Mouse (Mus musculus) natural killer cell, adult 2 months (primary cell): ENCODE results near the gene Chd2.
"Not testable (repeated sequence)": the region's sequence is repeated elsewhere in the genome, so short reads cannot be mapped to it uniquely, and the experiment has no call there.

Source experiments
- DNase-seq, 2 experiments: peaks; one replicate each; pipeline ENCODE4 v3.0.0; 2022; ENCODE audit warnings: low spot score in 2 of 2

Gene Chd2

GRCm38 (mm10) chr7:73541412-73542130 lies at the start of gene Chd2:
Chd2 (minus strand) TSS chr7:73541830.
- DNase-seq = peak; percentile 81 to 83

DNA sequence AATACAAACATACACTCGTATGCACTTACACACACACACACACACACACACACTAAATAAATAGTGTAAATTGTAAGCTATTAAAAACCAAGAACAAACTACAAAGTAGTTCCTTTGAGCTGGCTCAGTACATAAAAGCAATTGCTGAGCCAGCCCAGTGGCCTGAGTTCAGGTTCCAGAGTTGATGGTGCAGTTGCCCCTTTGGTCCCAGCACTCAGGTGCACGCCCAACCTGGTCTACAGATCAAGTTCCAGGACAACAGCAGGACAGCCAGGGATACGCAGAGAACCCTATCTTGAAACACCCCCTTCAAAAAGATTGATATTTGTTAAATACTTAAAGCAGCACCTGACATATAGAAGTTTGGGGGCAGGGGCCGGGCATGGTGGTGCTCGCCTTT lies 49.1 kb upstream of the Chd2 start:
- DNase-seq = no peak

- no peak for DNase-seq
Observed at GRCm38 (mm10) chr7:73589208-73589771, 47.7 kb upstream of the Chd2 start.

DNA sequence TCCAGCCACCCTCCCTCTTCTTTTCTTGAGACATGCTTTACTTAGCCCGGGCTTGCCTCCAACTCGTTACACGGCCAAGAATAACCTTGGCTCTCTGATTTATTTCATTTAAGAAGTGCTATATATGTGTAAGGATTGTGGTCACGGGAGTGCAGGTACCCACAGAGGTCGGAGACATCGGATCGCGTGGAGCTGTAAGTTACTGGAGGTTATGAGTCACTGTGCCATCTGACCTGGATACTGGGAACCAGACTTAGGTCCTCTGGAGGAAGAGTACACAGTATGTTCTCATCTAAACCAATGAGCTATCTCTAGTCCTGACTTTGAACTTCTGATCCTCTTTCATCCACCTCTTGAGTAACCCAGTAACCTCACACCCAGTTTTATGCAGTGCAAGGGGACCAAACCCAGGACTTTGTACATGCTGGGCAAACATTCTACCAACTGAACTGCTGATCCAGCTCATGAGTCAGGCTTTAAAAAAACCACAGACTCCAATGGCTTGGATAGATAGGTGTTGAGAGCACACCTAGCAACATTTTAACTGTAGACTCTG lies 46.8 kb upstream of the Chd2 start:
- no peak for DNase-seq

DNA sequence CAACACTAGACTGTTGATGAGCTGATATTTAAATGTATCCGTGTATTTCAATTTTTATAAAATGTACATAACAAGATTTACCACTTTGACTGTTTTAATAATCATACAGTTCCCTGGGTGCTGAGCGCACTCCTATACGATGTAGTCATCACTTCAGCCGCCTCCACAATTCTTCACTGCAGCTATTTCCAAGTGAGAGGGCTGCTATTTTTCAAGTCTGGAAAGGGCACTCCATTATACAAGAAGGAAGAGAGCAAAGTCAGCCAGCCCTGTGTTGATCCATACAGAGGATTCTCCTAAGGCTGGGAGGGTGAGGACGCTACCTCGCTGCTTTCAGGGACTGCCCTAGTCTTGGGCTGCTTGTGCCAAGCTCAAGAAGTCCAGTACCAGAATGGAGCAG lies 45.1 kb upstream of the Chd2 start:
- DNase-seq = no peak

DNA sequence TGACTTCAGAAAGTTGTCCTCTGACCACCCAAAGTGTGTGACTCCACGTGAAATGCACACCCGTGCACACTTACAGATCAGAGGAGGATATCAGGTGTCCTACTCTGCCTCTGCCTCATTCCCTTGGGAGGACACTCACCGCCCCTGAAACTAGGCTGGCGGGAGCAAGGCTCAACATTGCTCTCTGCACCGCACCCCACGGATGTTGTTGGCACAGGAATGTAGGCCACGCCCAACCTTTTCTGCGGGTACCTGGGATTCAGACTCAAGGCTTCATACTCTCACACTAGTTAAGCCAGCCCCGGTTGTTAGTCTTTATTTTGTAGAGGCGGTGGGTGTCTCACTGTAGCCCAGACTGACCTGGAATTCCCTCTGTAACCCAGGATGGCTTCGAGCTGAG lies 44.6 kb upstream of the Chd2 start:
- no peak for DNase-seq

- DNase-seq = no peak
Observed at GRCm38 (mm10) chr7:73585114-73586032, 43.7 kb upstream of the Chd2 start.

GRCm38 (mm10) chr7:73584009-73584995 lies 42.7 kb upstream of the Chd2 start:
- peak; percentile 76 to 79 for DNase-seq

- DNase-seq = peak; percentile 64 to 77
Observed at GRCm38 (mm10) chr7:73583400-73583799, 41.8 kb upstream of the Chd2 start.

DNA sequence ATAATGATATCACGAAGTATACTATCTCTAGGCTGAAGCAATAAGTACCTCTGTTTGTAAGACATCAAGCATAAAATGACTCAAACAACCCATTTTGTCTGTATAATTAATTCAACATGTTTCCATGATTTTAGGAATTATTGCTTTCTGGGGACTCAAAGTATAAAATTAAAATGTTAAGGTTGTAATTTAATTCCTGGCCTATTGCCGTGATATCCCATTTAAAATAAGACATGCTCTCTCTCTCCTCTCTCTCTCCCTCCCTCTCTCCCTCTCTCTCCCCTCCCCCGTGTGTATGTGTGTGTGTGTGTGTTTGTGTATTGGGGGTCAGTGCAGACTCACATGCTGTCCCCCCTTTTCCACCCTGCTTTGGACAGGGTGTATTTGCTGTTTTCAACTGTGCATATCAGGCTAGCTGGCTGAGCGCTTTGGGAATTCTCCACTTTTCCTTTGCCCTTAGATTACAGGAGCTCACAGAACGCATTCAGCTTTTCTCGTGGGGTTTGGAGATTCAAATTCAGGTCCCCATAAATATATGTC lies 40.3 kb upstream of the Chd2 start:
- DNase-seq = no peak

DNA sequence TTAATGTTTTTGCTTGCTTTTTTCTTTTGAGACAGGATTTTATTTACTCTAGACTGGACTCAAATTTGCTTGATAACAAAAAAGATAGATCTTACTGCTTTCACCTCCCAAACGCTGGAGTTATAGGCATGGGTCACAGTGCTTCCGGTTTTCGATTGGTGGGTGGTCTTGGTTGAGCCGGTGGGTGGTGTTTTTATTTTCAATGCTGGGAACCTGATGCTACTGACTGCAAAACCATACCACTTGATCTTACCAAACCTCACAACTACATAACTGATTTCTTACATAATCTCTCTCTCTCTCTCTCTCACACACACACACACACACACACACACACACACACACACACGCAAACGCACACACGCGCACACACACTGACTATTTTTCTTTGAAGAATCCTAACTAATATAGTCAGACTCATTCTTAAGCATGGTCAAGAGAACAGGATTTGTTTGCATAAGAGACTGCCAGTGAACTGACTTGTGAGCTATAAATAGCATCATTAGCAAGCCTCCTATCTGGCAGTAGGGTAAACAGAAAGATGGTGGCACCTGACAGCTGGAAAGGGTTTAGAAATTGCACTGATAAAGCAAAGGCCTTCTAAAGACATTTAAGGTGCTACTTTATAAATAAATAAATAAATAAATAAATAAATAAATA lies 37.6 kb upstream of the Chd2 start:
- no peak for DNase-seq

GRCm38 (mm10) chr7:73577888-73578421 lies 36.3 kb upstream of the Chd2 start:
- DNase-seq = peak in 1 of 2 experiments; percentile 28

- no peak for DNase-seq
Observed at GRCm38 (mm10) chr7:73576101-73576936, 34.7 kb upstream of the Chd2 start.

- DNase-seq = no peak
Observed at GRCm38 (mm10) chr7:73575257-73575656, 33.6 kb upstream of the Chd2 start.

DNA sequence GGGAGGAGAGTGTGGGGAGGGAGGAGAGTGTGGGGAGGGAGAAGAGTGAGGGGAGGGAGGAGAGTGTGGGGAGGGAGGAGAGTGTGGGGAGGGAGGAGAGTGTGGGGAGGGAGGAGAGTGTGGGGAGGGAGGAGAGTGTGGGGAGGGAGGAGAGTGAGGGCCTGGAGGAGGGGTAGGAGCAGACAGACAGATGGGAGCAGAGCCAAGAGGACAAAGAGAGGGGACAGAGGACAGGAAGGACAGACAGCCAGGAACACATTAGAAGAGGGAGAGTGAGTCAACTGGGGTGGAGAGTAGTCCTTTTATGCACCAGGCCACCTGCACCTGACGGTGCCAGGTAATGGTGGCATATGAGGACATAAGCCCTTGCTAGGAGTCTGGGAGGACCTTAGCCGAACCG lies 33.0 kb upstream of the Chd2 start:
- not testable (repeated sequence) for DNase-seq

GRCm38 (mm10) chr7:73572571-73572970 lies 30.9 kb upstream of the Chd2 start:
- no peak for DNase-seq

- no peak for DNase-seq
Observed at GRCm38 (mm10) chr7:73568801-73569403, 27.3 kb upstream of the Chd2 start.

GRCm38 (mm10) chr7:73567754-73568161 lies 26.1 kb upstream of the Chd2 start:
- DNase-seq = peak in 1 of 2 experiments; percentile 0

- DNase-seq = no peak
Observed at GRCm38 (mm10) chr7:73564131-73564530, 22.5 kb upstream of the Chd2 start.
